Mouse (Mus musculus) forelimb bud, embryonic 11.5 days (tissue): Measurements from ENCODE around the gene Tex36.
A peak's percentile ranks its signal among the peaks of the same experiment; 100 is the strongest.

Source experiments
- DNase-seq: peaks from one replicate; pipeline ENCODE4 v3.0.0-alpha.2; 2012; ENCODE audit warnings: low read depth, low spot score

The Tex36 gene

GRCm38 (mm10) chr7:133591750-133592149 is 10.2 kb downstream of the Tex36 start:
- no peak for DNase-seq

- DNase-seq: no peak
Observed at GRCm38 (mm10) chr7:133583216-133583615, 18.7 kb downstream of the Tex36 start.

- no peak for DNase-seq
Observed at GRCm38 (mm10) chr7:133580296-133580640, 21.7 kb downstream of the Tex36 start.

- no peak for DNase-seq
Observed at GRCm38 (mm10) chr7:133579491-133580295, 22.3 kb downstream of the Tex36 start.

GRCm38 (mm10) chr7:133576825-133577224 is 25.1 kb downstream of the Tex36 start:
- peak; percentile 24 for DNase-seq

GRCm38 (mm10) chr7:133576281-133576680 is 25.7 kb downstream of the Tex36 start:
- DNase-seq: no peak

- DNase-seq: peak; percentile 61
Observed at GRCm38 (mm10) chr7:133571927-133572326, 30.0 kb downstream of the Tex36 start.

GRCm38 (mm10) chr7:133569194-133569880 is 32.6 kb downstream of the Tex36 start:
- peak; percentile 54 for DNase-seq

- no peak for DNase-seq
Observed at GRCm38 (mm10) chr7:133564600-133564999, 37.4 kb downstream of the Tex36 start.

- no peak for DNase-seq
Observed at GRCm38 (mm10) chr7:133563175-133563824, 38.7 kb downstream of the Tex36 start.

GRCm38 (mm10) chr7:133555786-133556492 is 46.0 kb downstream of the Tex36 start:
- DNase-seq: peak; percentile 19

- DNase-seq: no peak
Observed at GRCm38 (mm10) chr7:133552306-133552991, 49.5 kb downstream of the Tex36 start.

- no peak for DNase-seq
Observed at GRCm38 (mm10) chr7:133551000-133551399, 51.0 kb downstream of the Tex36 start.

GRCm38 (mm10) chr7:133548434-133548833 is 53.5 kb downstream of the Tex36 start:
- no peak for DNase-seq

GRCm38 (mm10) chr7:133545631-133546030 is 56.3 kb downstream of the Tex36 start:
- DNase-seq: no peak

GRCm38 (mm10) chr7:133544966-133545365 is 57.0 kb downstream of the Tex36 start:
- no peak for DNase-seq

GRCm38 (mm10) chr7:133543131-133543530 is 58.8 kb downstream of the Tex36 start:
- no peak for DNase-seq

- no peak for DNase-seq
Observed at GRCm38 (mm10) chr7:133537366-133537765, 64.6 kb downstream of the Tex36 start.
